Mouse (Mus musculus): ENCODE measurements at regions not wholly inside any gene's neighbourhood (a gene's known extent, or its start where the extent isn't known, plus 50 kb on each side); places are given as distances from the start of the nearest gene placed in this dataset.

- Histone ChIP-seq H3K4me3 (replicated peaks; ENCODE audit: low read depth, low read length) (no peak overlapping the region), H3K9ac (ENCODE audit: low read depth, low read length) (no peak overlapping the region), H3K27me3 (ENCODE audit: insufficient read depth, low read length) (no peaks in the 10 kb centered on the region), H3K4me2 (ENCODE audit: low read length) (no peak overlapping the region), H3K4me1 (replicated peaks; ENCODE audit: insufficient read depth, low read length) (no peaks in the 10 kb centered on the region), H3K36me3 (ENCODE audit: insufficient read depth, low read length) (no peaks in the 10 kb centered on the region), H3K9me3 (replicated peaks; ENCODE audit: low read length) (no peaks in the 10 kb centered on the region), H3K27ac (no peak overlapping the region)
- DNase-seq (ENCODE audit: low spot score) = no peak
- no peak for TF ChIP-seq CTCF (IDR thresholded peaks at IDR 0.05; ENCODE audit: low read depth)
- WGBS = 77% methylated on average over 3 of the region's 3 CpGs
- no peak for ATAC-seq (replicated peaks; ENCODE audit: low FRiP score, low read depth)
These were observed 101.8 kb downstream of the Trim29 start for GRCm38 (mm10) chr9:43412473-43412872.

GRCm38 (mm10) chr9:43419993-43420715 lies 109.5 kb downstream of the Trim29 start:
- H3K9me3 ChIP-seq (replicated peaks; ENCODE audit: low read length) = no peaks in the 10 kb centered on the region
- H3K4me1 ChIP-seq (replicated peaks; ENCODE audit: insufficient read depth, low read length) = no peaks in the 10 kb centered on the region; the same call in 1 of the 2 replicates
- no peaks in the 10 kb centered on the region for H3K36me3 ChIP-seq (ENCODE audit: insufficient read depth, low read length)
- no peak overlapping the region for H3K4me2 ChIP-seq (ENCODE audit: low read length)
- no peak for DNase-seq (ENCODE audit: low spot score)
- 30% methylated on average over 17 of the region's 17 CpGs for WGBS
- no peaks in the 10 kb centered on the region for H3K27me3 ChIP-seq (ENCODE audit: insufficient read depth, low read length)
- no peak overlapping the region for H3K4me3 ChIP-seq (replicated peaks; ENCODE audit: low read depth, low read length)
- no peak overlapping the region for H3K27ac ChIP-seq
- no peak for ATAC-seq (replicated peaks; ENCODE audit: low FRiP score, low read depth)
- H3K9ac ChIP-seq (ENCODE audit: low read depth, low read length) = no peak overlapping the region
- TF ChIP-seq CTCF (IDR thresholded peaks at IDR 0.05; ENCODE audit: low read depth) = no peak

GRCm38 (mm10) chr9:43427007-43427406 lies 116.4 kb downstream of the Trim29 start:
- H3K9me3 ChIP-seq (replicated peaks; ENCODE audit: low read length) = no peaks in the 10 kb centered on the region
- H3K4me1 ChIP-seq (replicated peaks; ENCODE audit: insufficient read depth, low read length) = no peaks in the 10 kb centered on the region; the same call in 1 of the 2 replicates
- no peak overlapping the region for H3K4me3 ChIP-seq (replicated peaks; ENCODE audit: low read depth, low read length)
- no peaks in the 10 kb centered on the region for H3K36me3 ChIP-seq (ENCODE audit: insufficient read depth, low read length)
- ATAC-seq (replicated peaks; ENCODE audit: low FRiP score, low read depth) = no peak
- H3K27ac ChIP-seq = no peak overlapping the region
- no peak for TF ChIP-seq CTCF (IDR thresholded peaks at IDR 0.05; ENCODE audit: low read depth)
- H3K27me3 ChIP-seq (ENCODE audit: insufficient read depth, low read length) = no peaks in the 10 kb centered on the region
- DNase-seq (ENCODE audit: low spot score) = no peak
- H3K4me2 ChIP-seq (ENCODE audit: low read length) = no peak overlapping the region
- H3K9ac ChIP-seq (ENCODE audit: low read depth, low read length) = no peak overlapping the region
- WGBS = 29% methylated on average over 7 of the region's 7 CpGs

GRCm38 (mm10) chr9:43433953-43434352 lies 123.3 kb downstream of the Trim29 start:
- Histone ChIP-seq H3K27me3 (ENCODE audit: insufficient read depth, low read length) (no peaks in the 10 kb centered on the region), H3K9ac (ENCODE audit: low read depth, low read length) (no peak overlapping the region), H3K4me3 (replicated peaks; ENCODE audit: low read depth, low read length) (no peak overlapping the region), H3K9me3 (replicated peaks; ENCODE audit: low read length) (no peaks in the 10 kb centered on the region), H3K27ac (no peak overlapping the region), H3K4me1 (replicated peaks; ENCODE audit: insufficient read depth, low read length) (no peaks in the 10 kb centered on the region), H3K4me2 (ENCODE audit: low read length) (no peak overlapping the region), H3K36me3 (ENCODE audit: insufficient read depth, low read length) (no peaks in the 10 kb centered on the region)
- TF ChIP-seq CTCF (IDR thresholded peaks at IDR 0.05; ENCODE audit: low read depth) = no peak
- 53% methylated on average over 3 of the region's 3 CpGs for WGBS
- DNase-seq (ENCODE audit: low spot score) (no peak), ATAC-seq (replicated peaks; ENCODE audit: low FRiP score, low read depth) (no peak)

GRCm38 (mm10) chr9:43438476-43438875 lies 127.8 kb downstream of the Trim29 start:
- Histone ChIP-seq H3K4me2 (ENCODE audit: low read length) (no peak overlapping the region), H3K4me3 (replicated peaks; ENCODE audit: low read depth, low read length) (no peak overlapping the region), H3K27me3 (ENCODE audit: insufficient read depth, low read length) (no peaks in the 10 kb centered on the region), H3K9ac (ENCODE audit: low read depth, low read length) (no peak overlapping the region), H3K4me1 (replicated peaks; ENCODE audit: insufficient read depth, low read length) (no peaks in the 10 kb centered on the region), H3K27ac (no peak overlapping the region), H3K9me3 (replicated peaks; ENCODE audit: low read length) (no peaks in the 10 kb centered on the region), H3K36me3 (ENCODE audit: insufficient read depth, low read length) (no peaks in the 10 kb centered on the region)
- TF ChIP-seq CTCF (IDR thresholded peaks at IDR 0.05; ENCODE audit: low read depth) = no peak
- 82% methylated on average over 11 of the region's 11 CpGs for WGBS
- DNase-seq (ENCODE audit: low spot score) = no peak
- no peak for ATAC-seq (replicated peaks; ENCODE audit: low FRiP score, low read depth)

GRCm38 (mm10) chr9:43440959-43441510 lies 130.4 kb downstream of the Trim29 start:
- Histone ChIP-seq H3K4me1 (replicated peaks; ENCODE audit: insufficient read depth, low read length) (no peaks in the 10 kb centered on the region), H3K9ac (ENCODE audit: low read depth, low read length) (no peak overlapping the region), H3K27me3 (ENCODE audit: insufficient read depth, low read length) (no peaks in the 10 kb centered on the region), H3K4me3 (replicated peaks; ENCODE audit: low read depth, low read length) (no peak overlapping the region), H3K4me2 (ENCODE audit: low read length) (no peak overlapping the region), H3K27ac (no peak overlapping the region), H3K9me3 (replicated peaks; ENCODE audit: low read length) (no peaks in the 10 kb centered on the region), H3K36me3 (ENCODE audit: insufficient read depth, low read length) (no peaks in the 10 kb centered on the region)
- no peak for ATAC-seq (replicated peaks; ENCODE audit: low FRiP score, low read depth)
- WGBS = 65% methylated on average over 5 of the region's 5 CpGs
- DNase-seq (ENCODE audit: low spot score) = no peak
- TF ChIP-seq CTCF (IDR thresholded peaks at IDR 0.05; ENCODE audit: low read depth) = no peak

Measured in kidney, postnatal 0 days (tissue).